ENCODE assay signal across 8 mouse cellular contexts in the genomic region with DNA sequence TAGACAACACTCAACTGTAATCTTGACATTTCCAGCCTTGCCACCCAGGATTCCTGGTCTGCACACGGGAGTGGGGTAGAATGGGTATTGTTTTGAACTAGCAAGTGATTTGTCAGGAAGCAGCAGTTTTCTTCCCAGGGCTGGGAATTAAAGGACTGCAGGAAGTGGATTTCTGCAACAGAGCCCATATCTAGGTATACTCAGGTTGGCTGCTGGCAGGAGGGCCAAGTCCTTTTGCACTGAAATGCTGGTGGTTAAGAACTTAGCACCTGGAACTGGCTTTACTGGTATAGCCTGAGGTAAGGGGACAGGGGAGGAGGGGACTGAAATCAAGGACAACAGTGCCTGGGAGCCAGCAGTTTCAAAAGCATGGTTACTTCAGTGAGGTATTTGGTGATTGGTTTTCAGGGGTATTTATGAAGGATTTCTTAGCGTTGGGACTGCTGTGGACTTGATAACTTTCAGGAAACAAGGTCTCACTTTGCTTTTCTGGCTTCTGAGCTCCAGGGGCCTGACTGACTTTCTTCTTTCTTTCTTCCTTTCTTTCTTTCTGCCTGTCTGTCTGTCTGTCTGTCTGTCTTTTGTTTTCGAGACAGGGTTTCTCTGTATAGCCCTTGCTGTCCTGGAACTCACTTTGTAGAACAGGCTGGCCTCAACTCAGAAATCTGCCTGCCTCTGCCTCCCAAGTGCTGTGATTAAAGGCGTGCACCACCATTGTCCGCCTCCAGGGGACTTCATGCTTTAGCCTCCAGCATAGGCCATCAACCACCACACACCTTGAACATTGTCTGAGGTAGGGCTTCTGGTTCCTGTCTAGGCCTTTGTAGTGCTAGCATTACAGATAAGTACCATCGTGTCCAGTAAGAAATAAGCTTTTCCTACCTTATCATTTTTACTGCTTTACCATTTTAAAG. TPM values are rescaled to one million over a fixed set of nuclear protein-coding genes. Genes with fewer than 3 reads are reported as not detected.
DNase-seq lines count a peak whose midpoint lies in the region; ATAC-seq and TF ChIP-seq lines count a peak whose summit lies in the region.

No protein-coding gene starts in this region.

- H3K4me1 ChIP-seq in intestine, postnatal 0 days (replicated peaks; ENCODE audit: control insufficient read depth, insufficient read depth, low read length): peaks cover 8% of the 10 kb centered on the region; the same call in 1 of the 2 replicates

- DNase-seq in layer of hippocampus, adult 2 months (ENCODE audit: low spot score in 2 of 2): no peak
- DNase-seq in layer of hippocampus, adult 9-11 months: no peak
- DNase-seq in embryo, embryonic 10.5 days (ENCODE audit: low spot score): peak; percentile 48
- DNase-seq in adipocyte (ENCODE audit: low spot score): no peak
- no peak for DNase-seq in heart, adult 11 months
- DNase-seq in adrenal gland, postnatal 10 days: no peak

- H3K9me3 ChIP-seq in intestine, postnatal 0 days (ENCODE audit: control insufficient read depth): no peaks in the 10 kb centered on the region

- H3K27me3 ChIP-seq in intestine, postnatal 0 days (replicated peaks; ENCODE audit: control insufficient read depth, insufficient read depth, low read length): no peaks in the 10 kb centered on the region
- H3K27me3 ChIP-seq in myocyte (ENCODE audit: control insufficient read depth, insufficient read depth, insufficient read length): no peaks in the 10 kb centered on the region

- H3K4me3 ChIP-seq in layer of hippocampus, adult 2 months: no peak overlapping the region
- no peak overlapping the region for H3K4me3 ChIP-seq in intestine, postnatal 0 days (ENCODE audit: low read depth, low read length)
- no peak overlapping the region for H3K4me3 ChIP-seq in myocyte

- H3K36me3 ChIP-seq in intestine, postnatal 0 days (ENCODE audit: control insufficient read depth, insufficient read depth): peaks cover 26% of the 10 kb centered on the region
- peaks cover 35% of the 10 kb centered on the region for H3K36me3 ChIP-seq in myocyte (ENCODE audit: control insufficient read depth, insufficient read depth)

- ATAC-seq in intestine, postnatal 0 days: no peak

- TF ChIP-seq CTCF in layer of hippocampus, adult 2 months (conservative IDR thresholded peaks at IDR 0.05): peak; percentile 49
- peak; percentile 50 for TF ChIP-seq CTCF in intestine, postnatal 0 days (IDR thresholded peaks at IDR 0.05; ENCODE audit: low read depth)

- TF ChIP-seq POLR2A in myocyte (IDR thresholded peaks at IDR 0.05; ENCODE audit: insufficient read length, low read depth): no peak

- WGBS in intestine, postnatal 0 days: 52% methylated on average over 6 of the region's 6 CpGs

- no peak overlapping the region for H3ac ChIP-seq in myocyte (ENCODE audit: control insufficient read depth, insufficient read length)

- no peak overlapping the region for H3K9ac ChIP-seq in intestine, postnatal 0 days (ENCODE audit: low read depth, low read length)

- no peak overlapping the region; the same call in 1 of the 2 replicates for H3K27ac ChIP-seq in layer of hippocampus, adult 2 months
- H3K27ac ChIP-seq in intestine, postnatal 0 days (ENCODE audit: low read depth, low read length): no peak overlapping the region; the same call in 1 of the 2 replicates

- H3K79me2 ChIP-seq in myocyte (ENCODE audit: control insufficient read depth, insufficient read depth): peaks cover 23% of the 10 kb centered on the region

- H3K4me2 ChIP-seq in intestine, postnatal 0 days (replicated peaks; ENCODE audit: low read depth): no peak overlapping the region
- no peak overlapping the region for H3K4me2 ChIP-seq in myocyte (ENCODE audit: low read depth)

TF ChIP-seq in myocyte, 11 proteins besides CTCF, POLR2A, EP300 and RAD21:
- TF ChIP-seq POLR2AphosphoS2 (IDR thresholded peaks at IDR 0.05; ENCODE audit: insufficient read length, low read depth): peak; percentile 48
- TF ChIP-seq USF1 (IDR thresholded peaks at IDR 0.05; ENCODE audit: low read depth): no peak

RNA-seq across cellular contexts. Expression of a gene that starts 4.8 kb away (rescaled TPM):
- 100 to 1,000 TPM; 318 to 323 TPM for total RNA-seq in layer of hippocampus, adult 2 months (2021)
- 500 and 505 TPM in 2 replicates for polyA plus RNA-seq in intestine, postnatal 0 days (2015; fragmentation: Nextera tagmentation; extraction: Ambion mirVana)
- polyA plus RNA-seq in myocyte (2012; fragmentation: generic; extraction: Trizol): 1,509 TPM
- total RNA-seq in adrenal gland, postnatal 10 days (2021): 100 to 1,000 TPM; 514 to 533 TPM

RNA-seq across cellular contexts. Expression of a gene that starts 36.4 kb away (rescaled TPM):
- total RNA-seq in layer of hippocampus, adult 2 months (2021): 1 to 10 TPM; 7.6 to 7.7 TPM
- 1.2 and 1.3 TPM in 2 replicates for polyA plus RNA-seq in intestine, postnatal 0 days (2015; fragmentation: Nextera tagmentation; extraction: Ambion mirVana)
- polyA plus RNA-seq in myocyte (2012; fragmentation: generic; extraction: Trizol): 1.1 TPM
- 1 to 10 TPM in 1 of 2 experiments, under 1 TPM in 1; 0.87 to 1.1 TPM for total RNA-seq in adrenal gland, postnatal 10 days (2021)

Comparison
In these comparisons a context has a peak if more than half of its experiments do, and no peak if none do; other contexts are left out.
1. RNA of a gene that starts 36.4 kb away (total RNA-seq): 7.6 to 7.7 TPM in layer of hippocampus, adult 2 months; 0.87 to 1.1 TPM in adrenal gland, postnatal 10 days; every median in the first group is over 4 times any median in the second.